Mouse (Mus musculus) limb, embryonic 12.5 days (tissue): ENCODE results near the gene 1700012B09Rik. TPM values are rescaled to one million over a fixed set of nuclear protein-coding genes. Genes with fewer than 3 reads are reported as not detected.
A peak's percentile ranks its signal among the peaks of the same experiment; 100 is the strongest.

ENCODE experiments used
- ATAC-seq: fragments of 200-750 bp; cut with Nextera tagmentation; 2 replicates; pipeline ENCODE4 v1.8.0; 2017; ENCODE audit warnings: low read depth, moderate TSS enrichment; ENCODE audit not compliant: insufficient number of reproducible peaks, insufficient read depth, low FRiP score, low TSS enrichment
- H3K27ac ChIP-seq: fragments of 300-500 bp; sonication (generic); 2 replicates; pipeline ENCODE4 v1.5.1; 2016; ENCODE audit warnings: mild to moderate bottlenecking, moderate library complexity
- H3K27me3 ChIP-seq: fragments of 300-500 bp; sonication (generic); 2 replicates; pipeline ENCODE4 v1.6.1; 2016; ENCODE audit warnings: mild to moderate bottlenecking, moderate library complexity
- H3K36me3 ChIP-seq: fragments of 300-500 bp; sonication (generic); 2 replicates; pipeline ENCODE4 v1.6.1; 2016; ENCODE audit warnings: mild to moderate bottlenecking, moderate library complexity
- H3K4me1 ChIP-seq: fragments of 300-500 bp; sonication (generic); replicated peaks from 2 replicates; pipeline ENCODE4 v1.6.1; 2016
- H3K4me2 ChIP-seq: fragments of 300-500 bp; sonication (generic); 2 replicates; pipeline ENCODE4 v1.6.1; 2016; ENCODE audit warnings: mild to moderate bottlenecking, moderate library complexity
- H3K4me3 ChIP-seq: fragments of 300-500 bp; sonication (generic); replicated peaks from 2 replicates; pipeline ENCODE4 v1.5.1; 2016; ENCODE audit warnings: mild to moderate bottlenecking
- H3K9ac ChIP-seq: fragments of 300-500 bp; sonication (generic); replicated peaks from 2 replicates; pipeline ENCODE4 v1.6.1; 2016; ENCODE audit warnings: mild to moderate bottlenecking, moderate library complexity
- H3K9me3 ChIP-seq: fragments of 300-500 bp; sonication (generic); 2 replicates; pipeline ENCODE4 v1.6.1; 2016; ENCODE audit warnings: mild to moderate bottlenecking, moderate library complexity
- WGBS: fragments of 180-500 bp; shearing (Covaris S2); methylation state at CpG from one replicate; pipeline ENCODE4 v1.1.7; 2016; 5-methylcytosine and 5-hydroxymethylcytosine counted together
- polyA plus RNA-seq: library from polyadenylated mRNA; unstranded; fragments of >200 nt; fragmentation: Nextera tagmentation; extraction: Ambion mirVana; gene quantifications from 2 replicates; pipeline ENCODE4 v1.2.1, GENCODE M21; 2016

Gene 1700012B09Rik
- polyA plus RNA-seq: not detected in 2 replicates

DNA sequence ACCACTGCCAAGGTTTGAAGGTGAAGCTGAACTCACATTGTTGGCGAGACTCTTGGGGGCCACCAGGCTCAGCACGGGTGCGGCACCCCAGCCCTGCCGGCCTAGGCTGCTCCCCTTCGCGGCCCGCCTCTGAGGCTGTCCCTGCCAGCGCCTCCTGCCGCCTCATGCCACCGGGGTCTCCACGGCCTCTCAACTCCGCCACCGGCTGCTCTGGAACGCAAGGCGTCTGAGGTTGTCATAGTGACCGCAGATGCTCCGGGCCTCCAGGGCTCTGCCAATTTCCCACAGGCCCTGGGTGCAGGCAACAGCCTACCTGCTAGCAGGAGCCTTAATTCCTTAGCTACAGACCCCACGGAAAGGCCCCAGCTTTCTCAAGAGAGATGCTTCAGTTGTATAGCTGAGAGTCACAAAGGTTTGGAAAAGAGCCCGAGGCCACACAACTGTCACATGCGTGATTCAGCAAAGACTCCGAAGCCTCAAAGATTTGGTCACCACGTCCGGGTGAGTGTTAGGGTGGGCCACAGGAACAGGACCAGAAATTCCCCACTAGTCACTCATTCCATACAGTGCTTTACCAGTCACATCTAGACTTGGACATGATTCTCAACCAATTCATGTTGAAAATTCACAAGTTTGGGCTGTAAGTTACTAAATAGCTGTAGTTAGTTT is at the start of gene 1700012B09Rik:
TSS of gene 1700012B09Rik (minus strand) at position 228 of the 669 bp plus-strand sequence.
- peaks cover 23% of the 10 kb centered on the region for H3K4me1 ChIP-seq
- H3K4me2 ChIP-seq: peak within 1 kb of the TSS; percentile 41
- peak within 1 kb of the TSS; percentile 18 for H3K27ac ChIP-seq
- no peak within 1 kb of the TSS for H3K4me3 ChIP-seq
- 21% methylated on average over 23 of the region's 23 CpGs for WGBS
- no peak within 1 kb of the TSS for H3K9ac ChIP-seq
- peaks cover 19% of the 10 kb centered on the region for H3K27me3 ChIP-seq
- H3K9me3 ChIP-seq: no peaks in the 10 kb centered on the region
- no peaks in the 10 kb centered on the region for H3K36me3 ChIP-seq
- ATAC-seq: 0 out of 2 replicates have a peak, but pooled peaks have one; percentile 13

DNA sequence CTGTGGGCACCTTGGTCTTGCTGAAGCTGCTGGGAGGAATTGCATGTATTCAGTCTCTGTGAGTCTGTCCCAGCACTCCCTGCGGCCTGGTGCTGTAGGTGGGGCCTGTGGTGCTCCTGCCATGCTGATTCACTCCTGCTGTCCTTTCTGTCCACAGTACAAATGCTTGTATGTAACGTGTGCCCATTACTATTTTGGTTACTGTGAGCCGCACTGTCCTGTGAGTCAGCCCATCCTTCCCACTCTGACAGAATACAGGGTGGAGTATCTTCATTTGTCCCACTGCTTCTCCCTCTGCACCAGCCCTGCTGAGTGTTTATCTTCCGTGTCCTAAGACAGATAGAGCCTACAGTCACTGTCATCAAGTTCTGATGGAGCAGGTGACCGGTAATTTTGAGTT is 39.3 kb upstream of the 1700012B09Rik start:
- Histone ChIP-seq H3K36me3 (peaks cover 84% of the 10 kb centered on the region), H3K4me1 (no peaks in the 10 kb centered on the region), H3K4me3 (no peak overlapping the region), H3K4me2 (no peak overlapping the region), H3K9ac (no peak overlapping the region), H3K27ac (no peak overlapping the region), H3K27me3 (no peaks in the 10 kb centered on the region), H3K9me3 (no peaks in the 10 kb centered on the region)
- WGBS: 93% methylated on average over 5 of the region's 5 CpGs
- no peak for ATAC-seq

DNA sequence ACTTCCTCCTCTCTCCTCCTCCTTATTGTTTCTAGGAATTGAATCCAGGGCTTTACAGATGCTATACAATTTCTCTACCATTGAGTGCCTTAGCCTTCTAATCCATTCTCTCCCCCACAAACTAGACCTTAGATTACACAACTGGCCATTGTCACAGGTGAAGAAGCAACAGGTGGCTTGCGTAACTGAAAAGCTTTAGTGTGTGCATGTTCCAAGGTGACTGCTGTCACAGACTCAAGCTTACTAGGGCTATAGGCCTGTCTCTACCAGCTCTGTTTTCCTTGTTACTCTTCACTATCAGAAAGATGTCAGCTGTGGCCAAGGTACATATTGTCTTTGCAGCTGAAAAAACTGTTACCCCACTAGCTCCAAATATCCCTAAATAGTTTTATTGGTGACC is 36.0 kb upstream of the 1700012B09Rik start:
- no peak for ATAC-seq
- H3K36me3 ChIP-seq: peaks cover 83% of the 10 kb centered on the region
- 90% methylated on average over 1 of the region's 1 CpGs for WGBS
- no peak overlapping the region for H3K4me2 ChIP-seq
- no peak overlapping the region for H3K27ac ChIP-seq
- no peaks in the 10 kb centered on the region for H3K27me3 ChIP-seq
- no peak overlapping the region for H3K9ac ChIP-seq
- H3K9me3 ChIP-seq: no peaks in the 10 kb centered on the region
- no peak overlapping the region for H3K4me3 ChIP-seq
- H3K4me1 ChIP-seq: no peaks in the 10 kb centered on the region

DNA sequence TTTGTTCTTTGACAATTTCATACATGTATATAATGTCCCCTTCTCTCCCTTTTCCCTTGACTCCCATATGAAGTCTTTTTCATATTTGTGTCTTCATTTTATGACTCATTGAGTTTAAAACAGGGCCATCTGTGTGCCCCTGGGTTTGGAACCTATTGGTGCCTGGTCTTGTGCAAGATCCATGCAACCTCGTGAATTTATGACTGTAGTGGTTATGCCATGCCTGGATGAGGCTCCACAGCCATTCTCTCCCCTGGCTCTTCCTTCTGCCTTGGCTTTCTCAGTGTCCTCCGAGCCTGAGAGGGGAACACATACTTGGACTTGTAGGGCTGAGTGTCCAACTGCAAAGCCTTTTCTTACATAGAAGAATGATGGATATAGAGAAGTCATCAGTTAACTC is 34.9 kb upstream of the 1700012B09Rik start:
- H3K4me1 ChIP-seq: no peaks in the 10 kb centered on the region
- no peak for ATAC-seq
- no peak overlapping the region for H3K4me3 ChIP-seq
- no peak overlapping the region for H3K27ac ChIP-seq
- H3K36me3 ChIP-seq: peaks cover 86% of the 10 kb centered on the region
- H3K9ac ChIP-seq: no peak overlapping the region
- WGBS: 95% methylated on average over 2 of the region's 2 CpGs
- no peaks in the 10 kb centered on the region for H3K9me3 ChIP-seq
- no peaks in the 10 kb centered on the region for H3K27me3 ChIP-seq
- H3K4me2 ChIP-seq: no peak overlapping the region

DNA sequence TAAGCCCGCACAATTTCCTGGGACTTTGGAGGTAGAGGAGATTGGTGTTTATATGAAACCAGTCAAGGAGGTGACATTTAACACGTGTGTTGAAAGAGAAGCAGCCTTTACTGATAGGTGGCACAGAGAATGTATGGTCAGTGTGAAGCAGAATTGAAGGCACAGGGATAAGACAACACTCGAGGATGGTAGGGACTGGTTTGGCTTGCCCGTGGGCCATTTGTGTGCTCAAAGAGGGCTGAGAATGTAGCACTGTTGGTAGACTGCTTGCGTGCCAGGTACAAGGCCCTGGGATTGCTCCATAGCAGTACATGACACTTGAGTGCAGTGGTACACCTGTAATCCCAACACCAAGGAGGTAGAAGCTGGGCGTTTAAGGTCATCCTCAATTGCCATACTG is 16.5 kb upstream of the 1700012B09Rik start:
- H3K9ac ChIP-seq: no peak overlapping the region
- no peak for ATAC-seq
- no peaks in the 10 kb centered on the region for H3K27me3 ChIP-seq
- peaks cover 53% of the 10 kb centered on the region for H3K36me3 ChIP-seq
- no peak overlapping the region for H3K4me3 ChIP-seq
- no peaks in the 10 kb centered on the region for H3K9me3 ChIP-seq
- H3K4me1 ChIP-seq: peaks cover 8% of the 10 kb centered on the region
- H3K4me2 ChIP-seq: no peak overlapping the region
- H3K27ac ChIP-seq: no peak overlapping the region
- WGBS: 95% methylated on average over 6 of the region's 6 CpGs

DNA sequence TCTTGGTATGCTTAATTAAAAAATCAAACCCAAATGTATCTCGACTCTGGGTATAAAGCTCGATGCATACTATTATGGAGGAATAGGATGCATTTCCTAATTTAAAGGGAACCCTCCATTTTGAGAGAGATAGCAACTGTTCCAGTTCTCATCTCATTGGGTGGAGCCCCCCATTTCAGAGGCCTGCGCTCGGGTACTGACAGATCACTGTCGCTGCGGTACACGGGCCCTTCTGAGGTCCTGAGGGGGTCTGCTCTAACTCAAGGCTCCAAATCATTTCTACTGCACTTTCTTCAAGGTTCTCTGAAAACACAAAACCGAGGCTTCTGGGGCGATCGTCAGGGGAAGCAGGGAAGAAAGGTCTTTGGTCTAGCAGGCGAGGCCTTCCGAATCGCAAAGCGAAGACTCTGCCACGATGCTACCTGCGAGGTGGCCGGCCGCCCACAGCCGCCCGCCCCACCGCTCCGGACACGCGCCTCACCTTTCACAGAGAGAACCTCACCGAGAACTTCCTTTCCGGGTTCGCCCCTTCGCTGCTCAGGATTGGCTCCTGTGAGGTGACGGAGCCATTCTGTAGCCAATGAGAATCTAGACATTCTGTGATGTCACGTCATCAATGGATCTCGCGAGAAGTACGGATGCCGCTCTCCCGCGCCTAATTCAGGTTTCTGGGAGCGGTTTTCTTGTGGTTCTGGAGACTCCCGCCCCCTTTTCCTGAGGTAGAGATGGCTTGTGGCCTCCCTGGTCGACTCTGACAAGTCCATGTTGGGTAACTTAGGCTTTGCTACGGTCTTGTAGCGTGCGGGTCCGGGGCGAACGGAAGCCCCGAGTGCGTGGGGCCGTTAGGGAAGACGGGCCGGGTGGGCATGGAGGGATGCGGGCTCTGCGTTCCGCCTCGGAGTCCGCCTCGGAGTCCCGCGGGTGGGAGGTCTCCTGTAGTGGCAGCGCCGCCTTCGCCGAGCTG is 13.5 kb upstream of the 1700012B09Rik start, which contains the start of the genes Mre11a and Ankrd49:
TSS of gene Mre11a (plus strand) at position 616 of the 964 bp plus-strand sequence.
TSS of gene Ankrd49 (minus strand) at position 818 of the 964 bp plus-strand sequence.
- Histone ChIP-seq H3K4me2 (peak within 1 kb of the TSS; percentile 84), H3K27me3 (no peaks in the 10 kb centered on the region), H3K9me3 (no peaks in the 10 kb centered on the region), H3K9ac (peak within 1 kb of the TSS; percentile 75), H3K4me3 (peak within 1 kb of the TSS; percentile 52), H3K36me3 (peaks cover 51% of the 10 kb centered on the region), H3K4me1 (peaks cover 8% of the 10 kb centered on the region), H3K27ac (peak within 1 kb of the TSS; percentile 96)
- WGBS: under 1% methylated on average over 62 of the region's 62 CpGs
- ATAC-seq: peak; percentile 98

DNA sequence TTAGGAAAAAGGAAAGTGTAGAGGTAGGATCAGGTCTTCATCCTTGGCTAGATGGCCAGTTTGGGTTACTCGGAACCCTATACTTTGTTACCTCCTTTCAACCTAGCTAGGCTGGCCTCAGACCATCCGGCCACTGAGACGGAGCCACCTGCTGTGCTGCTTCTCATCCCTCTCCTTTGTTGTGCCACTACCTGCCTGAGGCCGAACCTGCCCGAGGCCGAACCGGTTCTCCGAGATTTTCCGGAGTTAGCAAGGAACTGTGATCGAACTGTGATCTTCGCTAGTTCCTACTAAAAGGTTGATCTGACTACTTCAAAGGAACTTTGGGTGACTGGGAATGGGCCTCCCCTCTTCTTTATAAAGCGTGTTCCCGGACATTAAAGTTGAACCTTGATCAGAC is 7.5 kb upstream of the 1700012B09Rik start:
- no peaks in the 10 kb centered on the region for H3K27me3 ChIP-seq
- no peak for ATAC-seq
- WGBS: 34% methylated on average over 13 of the region's 13 CpGs

DNA sequence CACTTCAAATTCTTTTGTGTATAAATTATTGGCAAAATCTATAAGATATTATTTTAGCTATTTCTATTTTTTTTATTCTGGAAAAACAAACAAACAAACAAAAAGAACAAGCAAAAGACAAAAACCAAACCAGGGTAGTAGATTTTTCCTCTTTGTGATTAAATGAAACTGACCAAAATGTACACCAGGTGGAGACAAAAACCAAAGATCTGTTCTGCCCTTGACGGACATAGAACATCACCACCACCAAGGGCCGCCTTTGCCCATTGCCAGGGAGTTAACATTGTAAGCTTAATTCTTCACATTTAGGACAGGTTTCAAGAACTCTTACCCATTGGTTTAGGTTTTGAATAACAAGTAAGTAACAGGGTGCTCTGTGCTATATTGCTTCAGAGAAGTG is 3.0 kb upstream of the 1700012B09Rik start:
- Histone ChIP-seq H3K36me3 (no peaks in the 10 kb centered on the region), H3K4me1 (peaks cover 23% of the 10 kb centered on the region), H3K27me3 (peaks cover 12% of the 10 kb centered on the region), H3K4me2 (no peak overlapping the region), H3K9me3 (no peaks in the 10 kb centered on the region), H3K4me3 (no peak overlapping the region), H3K9ac (no peak overlapping the region), H3K27ac (no peak overlapping the region)
- no peak for ATAC-seq
- WGBS: 42% methylated on average over 2 of the region's 2 CpGs

More for the DNA sequence above, 7.5 kb upstream of the 1700012B09Rik start:
- no peaks in the 10 kb centered on the region for H3K9me3 ChIP-seq
- H3K4me3 ChIP-seq: no peak overlapping the region
- no peak overlapping the region for H3K4me2 ChIP-seq
- H3K36me3 ChIP-seq: peaks cover 26% of the 10 kb centered on the region
- no peak overlapping the region for H3K27ac ChIP-seq
- H3K9ac ChIP-seq: no peak overlapping the region
- H3K4me1 ChIP-seq: no peaks in the 10 kb centered on the region

DNA sequence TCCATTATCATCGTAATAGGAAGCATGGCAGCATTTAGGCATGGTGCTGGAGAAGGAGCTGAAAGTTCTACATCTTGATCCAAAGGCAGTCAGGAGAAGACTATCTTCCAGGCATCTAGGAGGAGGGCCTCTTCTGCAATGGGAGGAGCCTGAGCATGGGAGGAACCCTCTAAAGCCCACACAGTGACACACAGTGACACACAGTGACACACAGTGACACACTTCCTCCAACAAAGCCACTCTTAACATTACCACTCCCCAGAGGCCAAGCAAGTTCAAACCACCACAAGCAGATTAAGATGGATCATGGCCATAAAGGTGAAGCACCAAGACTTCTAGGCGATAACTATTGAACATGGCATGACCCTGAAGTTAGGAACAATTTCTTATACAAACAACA is 1.2 kb upstream of the 1700012B09Rik start:
- Histone ChIP-seq H3K4me3 (no peak overlapping the region), H3K9ac (no peak overlapping the region), H3K36me3 (no peaks in the 10 kb centered on the region), H3K4me1 (peaks cover 23% of the 10 kb centered on the region), H3K9me3 (no peaks in the 10 kb centered on the region), H3K27ac (no peak overlapping the region), H3K4me2 (no peak overlapping the region), H3K27me3 (peaks cover 19% of the 10 kb centered on the region)
- WGBS: 95% methylated on average over 2 of the region's 2 CpGs
- ATAC-seq: no peak

DNA sequence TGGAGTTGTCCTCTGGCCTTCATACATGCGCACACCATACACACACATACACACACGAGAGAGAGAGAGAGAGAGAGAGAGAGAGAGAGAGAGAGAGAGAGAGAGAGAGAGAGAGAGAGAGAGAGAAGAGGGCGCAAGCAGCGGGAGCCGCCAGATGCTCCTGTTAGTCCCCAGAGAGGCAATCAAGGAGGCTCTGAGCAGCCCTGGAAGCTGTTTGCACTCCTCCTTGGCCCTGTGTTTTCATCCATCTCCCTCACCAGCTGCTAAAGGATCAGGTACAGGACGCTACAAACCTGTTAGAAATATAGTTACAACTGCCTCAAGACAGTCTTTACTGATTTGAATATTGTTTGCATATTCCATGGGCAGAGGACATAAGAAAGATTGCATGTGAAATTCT is 1.0 kb downstream of the 1700012B09Rik start:
- peaks cover 23% of the 10 kb centered on the region for H3K4me1 ChIP-seq
- ATAC-seq: no peak
- 36% methylated on average over 5 of the region's 6 CpGs for WGBS
- peaks cover 19% of the 10 kb centered on the region for H3K27me3 ChIP-seq
- H3K9ac ChIP-seq: no peak overlapping the region
- H3K4me3 ChIP-seq: no peak overlapping the region
- no peak overlapping the region for H3K4me2 ChIP-seq
- H3K9me3 ChIP-seq: no peaks in the 10 kb centered on the region
- peak overlapping the region; percentile 18 for H3K27ac ChIP-seq
- no peaks in the 10 kb centered on the region for H3K36me3 ChIP-seq

DNA sequence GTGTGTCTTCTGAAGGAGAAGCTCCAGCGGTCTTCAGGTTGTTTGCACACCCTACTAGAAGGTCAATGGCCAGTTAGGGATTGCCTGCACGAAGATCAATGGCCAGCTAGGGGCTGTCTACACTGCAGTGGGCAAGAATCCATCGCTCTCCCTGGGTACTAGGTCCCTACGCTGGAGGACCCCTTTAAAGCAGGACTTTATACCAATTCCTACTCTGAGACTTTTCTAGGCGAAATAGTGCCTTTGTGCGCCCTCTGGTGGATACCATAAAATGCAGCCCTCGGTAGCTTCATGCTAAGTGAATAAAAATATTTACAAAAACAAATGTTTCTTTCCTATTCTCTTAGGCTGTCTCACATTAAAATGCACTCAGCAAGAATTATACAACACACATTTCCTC is 6.1 kb downstream of the 1700012B09Rik start:
- peaks cover 8% of the 10 kb centered on the region for H3K4me1 ChIP-seq
- H3K27me3 ChIP-seq: peaks cover 6% of the 10 kb centered on the region; the same call in 1 of the 2 replicates
- no peak for ATAC-seq
- H3K4me2 ChIP-seq: no peak overlapping the region
- no peak overlapping the region for H3K4me3 ChIP-seq
- H3K9me3 ChIP-seq: no peaks in the 10 kb centered on the region
- H3K27ac ChIP-seq: no peak overlapping the region
- H3K9ac ChIP-seq: no peak overlapping the region
- WGBS: 25% methylated on average over 7 of the region's 7 CpGs
- no peaks in the 10 kb centered on the region for H3K36me3 ChIP-seq
